Mouse (Mus musculus) liver, embryonic 14.5 days (tissue): ENCODE results near the gene Smurf2.

ENCODE experiments used
- CTCF ChIP-seq: IDR thresholded peaks from 2 replicates; pipeline ENCODE4 v1.5.1; 2016; ENCODE audit warnings: antibody characterized with exemption, low read depth, control low read depth
- EP300 ChIP-seq: IDR thresholded peaks from 2 replicates; pipeline ENCODE4 v1.6.1; 2016; ENCODE audit warnings: antibody characterized with exemption, low read depth

DNA sequence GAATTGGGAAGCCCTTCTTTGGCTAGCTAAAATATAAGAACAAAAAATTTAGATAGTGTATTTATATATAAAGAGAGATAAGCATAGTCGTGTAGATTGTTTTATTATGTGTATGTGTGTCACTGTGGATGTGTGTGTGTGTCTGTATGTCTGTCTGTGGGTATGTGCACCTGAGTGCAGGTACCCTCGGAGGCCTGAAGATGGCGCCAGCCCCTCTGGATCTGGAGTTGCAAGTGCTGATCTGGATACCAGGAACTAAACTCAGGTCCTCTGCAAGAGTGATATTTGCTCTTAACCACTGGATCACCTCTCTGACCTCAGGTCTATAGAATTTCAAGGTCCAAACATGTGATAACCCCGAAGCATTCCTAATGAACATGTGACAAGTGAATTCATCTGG is 45.4 kb upstream of the Smurf2 start:
- TF ChIP-seq CTCF, result peak; percentile 36
- no peak for TF ChIP-seq EP300
